Mouse (Mus musculus) cerebellum, adult 2 months (tissue): ENCODE data around the gene Gm1043.

Experiments used
- CTCF ChIP-seq: fragments of 200-500 bp; IDR thresholded peaks from 2 replicates; pipeline ENCODE4 v1.5.1; 2011; ENCODE audit warnings: low read depth, mild to moderate bottlenecking, control low read depth, low read length, moderate library complexity, borderline replicate concordance; ENCODE audit not compliant: insufficient read depth
- POLR2A ChIP-seq: fragments of 200-500 bp; IDR thresholded peaks from 2 replicates; pipeline ENCODE4 v1.6.1; 2011; ENCODE audit warnings: low read length, control low read depth, borderline replicate concordance; ENCODE audit not compliant: insufficient read depth

- TF ChIP-seq CTCF (no peak), POLR2A (no peak)
These were observed 48.3 kb upstream of the Gm1043 start for GRCm38 (mm10) chr5:37036884-37037283.
